In the genomic region with DNA sequence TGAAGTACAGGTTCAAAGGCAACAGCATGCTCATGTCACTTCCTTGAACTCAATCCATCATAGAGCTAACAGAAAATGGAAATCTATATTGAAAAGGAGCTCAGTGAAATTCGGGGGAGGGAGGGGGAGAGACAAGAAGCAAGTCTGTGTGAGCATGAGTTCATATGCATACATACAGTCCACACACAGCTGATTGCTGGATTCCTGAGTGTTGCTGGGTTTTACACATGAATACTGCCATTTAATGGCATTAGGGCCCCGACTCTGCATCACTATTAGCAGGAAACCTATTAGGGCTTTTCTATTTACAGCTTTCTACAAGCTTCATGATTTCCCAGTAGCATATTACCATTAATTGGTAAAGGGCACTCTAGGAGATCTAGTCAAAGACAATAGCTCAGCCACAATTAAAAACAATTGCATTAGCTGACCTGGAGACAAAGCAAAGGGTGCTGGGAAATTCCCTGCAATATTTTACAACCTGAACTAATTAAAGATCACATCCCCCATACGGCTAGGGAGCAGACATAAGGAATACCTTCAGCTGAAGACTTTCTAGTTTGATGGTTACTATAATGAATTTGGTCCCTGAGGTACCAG, we compare ENCODE assay signal across 21 mouse cellular contexts.
DNase-seq lines count a peak whose midpoint lies in the region; ATAC-seq and TF ChIP-seq lines count a peak whose summit lies in the region.
"Had no signal": no experiment of that assay in that cellular context is flagged by ENCODE, and none has a peak within 500 bp of the region (broad histone marks: within the 10 kb centered on the region; RNA-seq: fewer than 3 reads in every experiment).

No protein-coding gene starts in this region.

- peaks cover 19% of the 10 kb centered on the region for H3K4me1 ChIP-seq in forebrain, embryonic 13.5 days
- H3K4me1 ChIP-seq in hindbrain, embryonic 14.5 days (replicated peaks; ENCODE audit: control insufficient read depth, insufficient read depth, low read length) = peaks cover 32% of the 10 kb centered on the region
- H3K4me1 ChIP-seq in neural tube, embryonic 12.5 days = peaks cover 25% of the 10 kb centered on the region

- no peak for TF ChIP-seq CTCF in brain, embryonic 14.5 days (IDR thresholded peaks at IDR 0.05; ENCODE audit: borderline replicate concordance, extremely low read depth, insufficient read depth, insufficient read length)
- TF ChIP-seq CTCF in layer of hippocampus, adult 2 months (conservative IDR thresholded peaks at IDR 0.05) = no peak

- no peak for TF ChIP-seq POLR2A in brain, embryonic 14.5 days (IDR thresholded peaks at IDR 0.05; ENCODE audit: borderline replicate concordance, extremely low read depth, insufficient read depth, insufficient read length, poor library complexity, severe bottlenecking)

- H3K27ac ChIP-seq in forebrain, embryonic 13.5 days = no peak overlapping the region; the same call in 1 of the 2 replicates
- peak overlapping the region; percentile 40 for H3K27ac ChIP-seq in hindbrain, embryonic 14.5 days
- no peak overlapping the region for H3K27ac ChIP-seq in neural tube, embryonic 12.5 days
- H3K27ac ChIP-seq in layer of hippocampus, adult 2 months = no peak overlapping the region
- H3K27ac ChIP-seq: limb, embryonic 12.5 days; liver, embryonic 14.5 days had no signal

- WGBS in forebrain, embryonic 13.5 days = 13% methylated on average over 3 of the region's 3 CpGs
- WGBS in hindbrain, embryonic 14.5 days = 21% methylated on average over 3 of the region's 3 CpGs
- WGBS in neural tube, embryonic 12.5 days = 26% methylated on average over 3 of the region's 3 CpGs

- peak; percentile 85 for DNase-seq in brain, embryonic 14.5 days (ENCODE audit: low read depth)
- no peak for DNase-seq in hindbrain, embryonic 14.5 days (ENCODE audit: low spot score)
- no peak for DNase-seq in layer of hippocampus, adult 2 months (ENCODE audit: low spot score in 2 of 2)
- no peak for DNase-seq in embryo, embryonic 9.5 days (ENCODE audit: extremely low spot score)
- DNase-seq: cerebellum, adult 11 months; cerebellum, postnatal 14 days; heart, postnatal 36 days; kidney, adult 11 months; kidney, postnatal 14 days; layer of hippocampus, adult 9-11 months; right cerebral cortex, postnatal 4 days; thymus, postnatal 4 days had no signal

- H3K36me3 ChIP-seq in forebrain, embryonic 13.5 days (ENCODE audit: poor library complexity, severe bottlenecking) = no peaks in the 10 kb centered on the region
- no peaks in the 10 kb centered on the region for H3K36me3 ChIP-seq in hindbrain, embryonic 14.5 days (replicated peaks; ENCODE audit: control insufficient read depth, insufficient read depth)
- H3K36me3 ChIP-seq in neural tube, embryonic 12.5 days = no peaks in the 10 kb centered on the region
- H3K36me3 ChIP-seq: heart, embryonic 12.5 days; limb, embryonic 12.5 days had no signal

- no peaks in the 10 kb centered on the region for H3K9me3 ChIP-seq in forebrain, embryonic 13.5 days (replicated peaks)
- no peaks in the 10 kb centered on the region for H3K9me3 ChIP-seq in hindbrain, embryonic 14.5 days (ENCODE audit: control insufficient read depth, low read length)
- H3K9me3 ChIP-seq in neural tube, embryonic 12.5 days = no peaks in the 10 kb centered on the region
- H3K9me3 ChIP-seq: heart, embryonic 12.5 days; limb, embryonic 12.5 days had no signal

- peak; percentile 83 for ATAC-seq in forebrain, embryonic 13.5 days
- ATAC-seq in hindbrain, embryonic 14.5 days (ENCODE audit: low FRiP score) = peak; percentile 64
- ATAC-seq in neural tube, embryonic 12.5 days (ENCODE audit: low FRiP score, low read depth) = peak; percentile 73; the same call in 1 of the 2 replicates
- no peak for ATAC-seq in monocyte, adult 5-6 weeks (replicated peaks; ENCODE audit: insufficient number of reproducible peaks, low FRiP score, low TSS enrichment, poor library complexity, severe bottlenecking)
- ATAC-seq: lung, postnatal 0 days had no signal

- H3K9ac ChIP-seq in forebrain, embryonic 13.5 days = no peak overlapping the region
- H3K9ac ChIP-seq in hindbrain, embryonic 14.5 days = no peak overlapping the region
- H3K9ac ChIP-seq in neural tube, embryonic 12.5 days = no peak overlapping the region
- H3K9ac ChIP-seq: heart, embryonic 12.5 days; limb, embryonic 12.5 days; liver, embryonic 14.5 days had no signal

- no peak overlapping the region for H3K4me2 ChIP-seq in forebrain, embryonic 13.5 days
- H3K4me2 ChIP-seq in hindbrain, embryonic 14.5 days (replicated peaks) = no peak overlapping the region
- H3K4me2 ChIP-seq in neural tube, embryonic 12.5 days (replicated peaks) = no peak overlapping the region
- H3K4me2 ChIP-seq: heart, embryonic 12.5 days; limb, embryonic 12.5 days had no signal

- no peak overlapping the region for H3K4me3 ChIP-seq in forebrain, embryonic 13.5 days
- H3K4me3 ChIP-seq in hindbrain, embryonic 14.5 days (replicated peaks; ENCODE audit: low read length) = no peak overlapping the region
- no peak overlapping the region for H3K4me3 ChIP-seq in neural tube, embryonic 12.5 days
- H3K4me3 ChIP-seq in layer of hippocampus, adult 2 months = no peak overlapping the region
- H3K4me3 ChIP-seq: erythroblast, embryonic 14.5 days; heart, embryonic 12.5 days; limb, embryonic 12.5 days; myocyte had no signal

- H3K27me3 ChIP-seq in forebrain, embryonic 13.5 days = no peaks in the 10 kb centered on the region
- no peaks in the 10 kb centered on the region for H3K27me3 ChIP-seq in hindbrain, embryonic 14.5 days (ENCODE audit: control insufficient read depth, insufficient read depth, low read length)
- H3K27me3 ChIP-seq in neural tube, embryonic 12.5 days (replicated peaks) = no peaks in the 10 kb centered on the region
- H3K27me3 ChIP-seq: heart, embryonic 12.5 days; limb, embryonic 12.5 days had no signal
